Mouse (Mus musculus): ENCODE results near the gene Nfib. TPM values are rescaled to one million over a fixed set of nuclear protein-coding genes. Genes with fewer than 3 reads are reported as not detected.

The Nfib gene
- total and polyA plus RNA-seq, 3 experiments, result not detected

GRCm38 (mm10) chr4:82585056-82585455 is 120.5 kb downstream of the Nfib start:
- no peaks in the 10 kb centered on the region for H3K79me2 ChIP-seq (ENCODE audit: control insufficient read depth, insufficient read depth, low read length, poor library complexity)
- no peak overlapping the region for H3K27ac ChIP-seq (ENCODE audit: control insufficient read depth, low read depth, low read length)
- H3K4me1 ChIP-seq (ENCODE audit: control insufficient read depth in 1 of 2, insufficient read depth in 2 of 2, low read length in 2 of 2), result no peaks in the 10 kb centered on the region
- no peaks in the 10 kb centered on the region for H3K36me3 ChIP-seq (ENCODE audit: control insufficient read depth in 1 of 2, insufficient read depth in 2 of 2, low read length in 2 of 2)
- H3K9ac ChIP-seq (ENCODE audit: control insufficient read depth, low read depth, low read length, poor library complexity, severe bottlenecking), result no peak overlapping the region
- H3K27me3 ChIP-seq (ENCODE audit: control insufficient read depth in 1 of 2, insufficient read depth in 2 of 2, low read length in 2 of 2), result no peaks in the 10 kb centered on the region
- H3K9me3 ChIP-seq (replicated peaks; ENCODE audit: insufficient read depth, low read length), result no peaks in the 10 kb centered on the region
- H3K4me3 ChIP-seq (ENCODE audit: control insufficient read depth in 1 of 2, insufficient read depth in 1 of 2, low read depth in 2 of 2, low read length in 2 of 2), result no peak overlapping the region
- no peak for DNase-seq (ENCODE audit: low read depth, low spot score)
- TF ChIP-seq POLR2A (IDR thresholded peaks at IDR 0.05; ENCODE audit: control insufficient read depth in 1 of 2, insufficient read depth in 1 of 2, low read depth in 1 of 2, low read length in 2 of 2, poor library complexity in 1 of 2) (no peak), POLR2AphosphoS2 (IDR thresholded peaks at IDR 0.05; ENCODE audit: low read length) (no peak), MAX (IDR thresholded peaks at IDR 0.05; ENCODE audit: low read length) (no peak), KAT2A (conservative IDR thresholded peaks at IDR 0.05; ENCODE audit: low read depth, low read length) (no peak), GABPA (IDR thresholded peaks at IDR 0.05; ENCODE audit: low read depth, low read length) (no peak), NRF1 (IDR thresholded peaks at IDR 0.05; ENCODE audit: insufficient read depth, low read depth, low read length, poor library complexity, severe bottlenecking) (no peak), GATA1 (IDR thresholded peaks at IDR 0.05; ENCODE audit: low read depth, low read length) (no peak)

GRCm38 (mm10) chr4:82584548-82584947 is 121.0 kb downstream of the Nfib start:
- Histone ChIP-seq H3K36me3 (ENCODE audit: control insufficient read depth in 1 of 2, insufficient read depth in 2 of 2, low read length in 2 of 2) (no peaks in the 10 kb centered on the region), H3K9me3 (replicated peaks; ENCODE audit: insufficient read depth, low read length) (no peaks in the 10 kb centered on the region)
- TF ChIP-seq MYC (IDR thresholded peaks at IDR 0.05; ENCODE audit: low read depth, low read length), result no peak
- TF ChIP-seq KAT2A (conservative IDR thresholded peaks at IDR 0.05; ENCODE audit: low read depth, low read length), result no peak
- TF ChIP-seq GATA1 (IDR thresholded peaks at IDR 0.05; ENCODE audit: low read depth, low read length), result no peak
- TF ChIP-seq BHLHE40 (IDR thresholded peaks at IDR 0.05; ENCODE audit: borderline replicate concordance, low read depth, low read length), result no peak
- TF ChIP-seq TAL1 (IDR thresholded peaks at IDR 0.05; ENCODE audit: low read length), result no peak
- TF ChIP-seq E2F4 (IDR thresholded peaks at IDR 0.05; ENCODE audit: borderline replicate concordance, low read depth, low read length), result no peak
- no peak for TF ChIP-seq EP300 (IDR thresholded peaks at IDR 0.05; ENCODE audit: low read depth in 1 of 2, low read length in 2 of 2)
- TF ChIP-seq POLR2AphosphoS5 (IDR thresholded peaks at IDR 0.05; ENCODE audit: borderline replicate concordance, low read depth, low read length), result no peak

GRCm38 (mm10) chr4:82573291-82573605 is 132.3 kb downstream of the Nfib start:
- TF ChIP-seq BHLHE40 (IDR thresholded peaks at IDR 0.05; ENCODE audit: borderline replicate concordance, low read depth, low read length), result no peak
- no peak for TF ChIP-seq NRF1 (IDR thresholded peaks at IDR 0.05; ENCODE audit: insufficient read depth, low read depth, low read length, poor library complexity, severe bottlenecking)
- TF ChIP-seq POLR2AphosphoS5 (IDR thresholded peaks at IDR 0.05; ENCODE audit: borderline replicate concordance, low read depth, low read length), result no peak
- TF ChIP-seq TCF12 (IDR thresholded peaks at IDR 0.05; ENCODE audit: low read depth, low read length), result no peak
- TF ChIP-seq SIN3A (IDR thresholded peaks at IDR 0.05; ENCODE audit: low read length), result no peak
- TF ChIP-seq ZC3H11A (IDR thresholded peaks at IDR 0.05; ENCODE audit: low read depth, low read length), result no peak
- no peak for TF ChIP-seq CHD2 (IDR thresholded peaks at IDR 0.05; ENCODE audit: low read length)
- no peak for TF ChIP-seq MYB (IDR thresholded peaks at IDR 0.05; ENCODE audit: low read depth, low read length)
- TF ChIP-seq SMC3 (IDR thresholded peaks at IDR 0.05; ENCODE audit: low read depth, low read length), result no peak
- no peak for TF ChIP-seq MAX (IDR thresholded peaks at IDR 0.05; ENCODE audit: low read length)
- DNase-seq (ENCODE audit: low read depth, low spot score), result no peak
- H3K9ac ChIP-seq (ENCODE audit: control insufficient read depth, low read depth, low read length, poor library complexity, severe bottlenecking), result no peak overlapping the region
- H3K4me3 ChIP-seq (ENCODE audit: control insufficient read depth in 1 of 2, insufficient read depth in 1 of 2, low read depth in 2 of 2, low read length in 2 of 2), result no peak overlapping the region
- H3K4me1 ChIP-seq (ENCODE audit: control insufficient read depth in 1 of 2, insufficient read depth in 2 of 2, low read length in 2 of 2), result no peaks in the 10 kb centered on the region
- no peaks in the 10 kb centered on the region for H3K36me3 ChIP-seq (ENCODE audit: control insufficient read depth in 1 of 2, insufficient read depth in 2 of 2, low read length in 2 of 2)
- no peak overlapping the region for H3K27ac ChIP-seq (ENCODE audit: control insufficient read depth, low read depth, low read length)
- no peaks in the 10 kb centered on the region for H3K9me3 ChIP-seq (replicated peaks; ENCODE audit: insufficient read depth, low read length)
- H3K79me2 ChIP-seq (ENCODE audit: control insufficient read depth, insufficient read depth, low read length, poor library complexity), result no peaks in the 10 kb centered on the region
- no peaks in the 10 kb centered on the region for H3K27me3 ChIP-seq (ENCODE audit: control insufficient read depth in 1 of 2, insufficient read depth in 2 of 2, low read length in 2 of 2)

More at GRCm38 (mm10) chr4:82584548-82584947, 121.0 kb downstream of the Nfib start:
- no peak overlapping the region for H3K4me3 ChIP-seq (ENCODE audit: control insufficient read depth in 1 of 2, insufficient read depth in 1 of 2, low read depth in 2 of 2, low read length in 2 of 2)
- H3K27me3 ChIP-seq (ENCODE audit: control insufficient read depth in 1 of 2, insufficient read depth in 2 of 2, low read length in 2 of 2), result no peaks in the 10 kb centered on the region
- no peaks in the 10 kb centered on the region for H3K4me1 ChIP-seq (ENCODE audit: control insufficient read depth in 1 of 2, insufficient read depth in 2 of 2, low read length in 2 of 2)
- no peak overlapping the region for H3K9ac ChIP-seq (ENCODE audit: control insufficient read depth, low read depth, low read length, poor library complexity, severe bottlenecking)
- no peak for DNase-seq (ENCODE audit: low read depth, low spot score)
- H3K27ac ChIP-seq (ENCODE audit: control insufficient read depth, low read depth, low read length), result no peak overlapping the region
- H3K79me2 ChIP-seq (ENCODE audit: control insufficient read depth, insufficient read depth, low read length, poor library complexity), result no peaks in the 10 kb centered on the region
